Mouse (Mus musculus) heart, embryonic 13.5 days (tissue): Measurements from ENCODE around the gene Vmp1. TPM values are rescaled to one million over a fixed set of nuclear protein-coding genes. Genes with fewer than 3 reads are reported as not detected.

ENCODE experiments used
- ATAC-seq: fragments of 200-750 bp; cut with Nextera tagmentation; 2 replicates; pipeline ENCODE4 v1.8.0; 2017; ENCODE audit warnings: moderate TSS enrichment; ENCODE audit not compliant: insufficient number of reproducible peaks, low FRiP score, low TSS enrichment; ENCODE audit errors: extremely low read depth
- H3K27ac ChIP-seq: fragments of 300-500 bp; sonication (generic); replicated peaks from 2 replicates; pipeline ENCODE4 v1.5.1; 2015; ENCODE audit warnings: moderate library complexity, mild to moderate bottlenecking, inconsistent platforms
- H3K27me3 ChIP-seq: fragments of 300-500 bp; sonication (generic); replicated peaks from 2 replicates; pipeline ENCODE4 v1.6.1; 2015; ENCODE audit warnings: mild to moderate bottlenecking, inconsistent platforms
- H3K36me3 ChIP-seq: fragments of 300-500 bp; sonication (generic); 2 replicates; pipeline ENCODE4 v1.6.1; 2015; ENCODE audit warnings: mild to moderate bottlenecking, inconsistent platforms
- H3K4me1 ChIP-seq: fragments of 300-500 bp; sonication (generic); 2 replicates; pipeline ENCODE4 v1.6.1; 2015; ENCODE audit warnings: inconsistent platforms
- H3K4me2 ChIP-seq: fragments of 300-500 bp; sonication (generic); 2 replicates; pipeline ENCODE4 v1.6.1; 2015; ENCODE audit warnings: inconsistent platforms, mild to moderate bottlenecking, moderate library complexity
- H3K4me3 ChIP-seq: fragments of 300-500 bp; sonication (generic); 2 replicates; pipeline ENCODE4 v1.5.1; 2015; ENCODE audit warnings: moderate library complexity, mild to moderate bottlenecking, inconsistent platforms
- H3K9ac ChIP-seq: fragments of 300-500 bp; sonication (generic); 2 replicates; pipeline ENCODE4 v1.6.1; 2015; ENCODE audit warnings: inconsistent platforms, mild to moderate bottlenecking, moderate library complexity
- H3K9me3 ChIP-seq: fragments of 300-500 bp; sonication (generic); 2 replicates; pipeline ENCODE4 v1.6.1; 2016; ENCODE audit warnings: inconsistent platforms
- WGBS: fragments of 180-500 bp; shearing (Covaris S2); methylation state at CpG from one replicate; pipeline ENCODE4 v1.1.7; 2015; ENCODE audit warnings: mixed read lengths; 5-methylcytosine and 5-hydroxymethylcytosine counted together
- polyA plus RNA-seq: library from polyadenylated mRNA; unstranded; fragments of >200 nt; fragmentation: Nextera tagmentation; extraction: Ambion mirVana; gene quantifications from 2 replicates; pipeline ENCODE4 v1.2.1, GENCODE M21; 2015

The Vmp1 gene
- polyA plus RNA-seq, 1 experiment from 2014 or later, result 85.3 TPM

DNA sequence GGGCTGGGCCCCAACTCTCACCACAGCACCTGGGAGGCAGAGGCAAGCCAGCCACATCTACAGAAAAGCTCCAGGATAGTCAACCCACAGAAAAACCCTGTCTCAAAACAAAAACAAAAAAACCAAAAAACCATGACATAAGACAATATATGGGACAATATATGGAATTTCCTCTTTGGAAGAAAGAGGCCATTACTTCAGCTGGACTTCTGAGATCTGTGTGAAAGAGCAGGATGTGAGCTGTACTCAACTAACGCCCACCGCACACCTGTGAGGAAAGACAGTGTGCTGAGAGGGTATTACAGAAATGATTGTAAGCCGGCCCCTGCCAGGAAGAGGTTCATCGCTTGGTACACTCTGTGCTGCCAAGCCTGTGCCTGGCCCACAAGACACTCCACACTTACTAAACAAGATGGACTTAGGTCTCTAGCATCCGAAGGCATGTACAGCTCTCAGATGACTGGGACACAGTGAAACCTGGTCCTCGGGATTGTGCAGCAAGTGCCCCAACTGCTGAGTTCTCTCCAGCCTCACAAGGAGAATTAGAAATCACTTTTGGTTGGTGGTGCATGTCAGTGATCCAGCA is 109.9 kb downstream of the Vmp1 start:
- H3K4me1 ChIP-seq, result peaks cover 64% of the 10 kb centered on the region
- H3K36me3 ChIP-seq, result no peaks in the 10 kb centered on the region
- no peak for ATAC-seq
- no peaks in the 10 kb centered on the region for H3K27me3 ChIP-seq
- H3K4me3 ChIP-seq, result no peak overlapping the region
- H3K9me3 ChIP-seq, result no peaks in the 10 kb centered on the region
- H3K4me2 ChIP-seq, result no peak overlapping the region
- H3K27ac ChIP-seq, result no peak overlapping the region
- H3K9ac ChIP-seq, result no peak overlapping the region
- WGBS, result 85% methylated on average over 6 of the region's 6 CpGs

DNA sequence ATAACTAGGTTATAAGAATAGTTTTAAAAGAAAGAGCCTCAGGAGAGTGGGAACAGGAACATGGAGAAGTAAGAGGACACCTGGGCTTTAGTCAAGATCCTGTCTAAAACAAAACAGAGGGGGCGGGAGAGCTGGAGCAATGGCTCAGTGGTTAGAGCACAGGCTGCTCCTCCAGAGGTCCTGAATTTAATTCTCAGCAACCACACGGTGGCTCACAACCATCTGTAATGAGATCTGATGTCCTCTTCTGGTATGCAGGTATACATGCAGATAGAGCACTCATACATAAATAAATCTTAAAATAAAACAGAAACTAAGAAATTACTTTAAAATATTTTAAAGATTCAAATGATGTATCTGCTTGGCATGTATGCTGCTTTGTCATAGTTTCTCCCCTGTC is 111.0 kb downstream of the Vmp1 start:
- Histone ChIP-seq H3K4me3 (no peak overlapping the region), H3K36me3 (no peaks in the 10 kb centered on the region), H3K9me3 (no peaks in the 10 kb centered on the region), H3K27me3 (no peaks in the 10 kb centered on the region), H3K4me1 (peaks cover 55% of the 10 kb centered on the region), H3K27ac (no peak overlapping the region), H3K4me2 (no peak overlapping the region), H3K9ac (no peak overlapping the region)
- WGBS, result 66% methylated on average over 2 of the region's 2 CpGs
- no peak for ATAC-seq

GRCm38 (mm10) chr11:86571871-86572270 is 111.8 kb downstream of the Vmp1 start:
- no peak overlapping the region for H3K9ac ChIP-seq
- H3K36me3 ChIP-seq, result peaks cover 7% of the 10 kb centered on the region; the same call in 1 of the 2 replicates
- H3K4me2 ChIP-seq, result peak overlapping the region; percentile 28; the same call in 1 of the 2 replicates
- H3K9me3 ChIP-seq, result no peaks in the 10 kb centered on the region
- peak overlapping the region; percentile 65 for H3K27ac ChIP-seq
- WGBS, result 70% methylated on average over 4 of the region's 4 CpGs
- H3K4me1 ChIP-seq, result peaks cover 47% of the 10 kb centered on the region
- ATAC-seq, result no peak
- H3K4me3 ChIP-seq, result no peak overlapping the region
- H3K27me3 ChIP-seq, result no peaks in the 10 kb centered on the region

DNA sequence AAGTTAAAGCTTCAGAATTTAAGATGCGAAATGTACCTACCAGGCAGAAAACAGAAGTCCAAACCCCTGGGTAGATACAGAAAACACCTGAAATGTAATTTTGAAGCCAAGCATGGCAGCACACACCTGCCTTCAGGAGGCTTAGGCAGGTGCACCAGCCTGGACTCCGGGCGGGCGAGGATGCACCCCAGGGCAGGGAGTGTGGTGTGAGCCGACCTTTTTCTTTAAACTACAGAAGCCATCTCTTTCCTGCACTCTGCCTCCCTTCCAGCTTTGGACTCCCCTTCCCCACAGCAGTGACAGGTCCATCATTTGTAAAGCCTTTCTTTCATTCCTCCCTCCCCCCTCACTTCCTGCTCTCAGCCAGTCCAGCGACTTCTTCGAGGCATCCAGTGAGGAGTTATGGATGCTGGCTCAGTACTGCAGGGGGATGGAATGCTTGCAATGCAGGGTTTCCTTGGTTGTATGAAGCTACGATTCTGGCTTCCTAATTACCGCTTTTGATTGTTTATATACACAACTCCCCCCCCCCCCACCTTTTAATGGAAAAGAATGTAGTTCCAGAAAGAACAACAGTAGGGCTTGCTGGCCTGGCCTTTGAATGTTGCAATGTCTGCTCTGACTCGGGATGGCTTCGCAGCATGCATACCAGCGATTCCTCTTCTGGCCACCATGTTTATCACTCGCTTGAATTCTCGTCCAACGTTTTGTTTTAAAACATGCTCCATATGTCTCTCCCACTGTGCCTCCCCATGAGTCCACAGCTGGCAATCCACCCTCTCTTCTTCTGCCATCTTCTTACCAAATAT is 112.4 kb downstream of the Vmp1 start:
- Histone ChIP-seq H3K36me3 (peaks cover 8% of the 10 kb centered on the region; the same call in 1 of the 2 replicates), H3K4me1 (peaks cover 41% of the 10 kb centered on the region), H3K27ac (peak overlapping the region; percentile 65), H3K4me3 (no peak overlapping the region), H3K9ac (peak overlapping the region; percentile 28; the same call in 1 of the 2 replicates), H3K9me3 (no peaks in the 10 kb centered on the region), H3K4me2 (peak overlapping the region; percentile 28), H3K27me3 (no peaks in the 10 kb centered on the region)
- no peak for ATAC-seq
- WGBS, result 41% methylated on average over 15 of the region's 15 CpGs

DNA sequence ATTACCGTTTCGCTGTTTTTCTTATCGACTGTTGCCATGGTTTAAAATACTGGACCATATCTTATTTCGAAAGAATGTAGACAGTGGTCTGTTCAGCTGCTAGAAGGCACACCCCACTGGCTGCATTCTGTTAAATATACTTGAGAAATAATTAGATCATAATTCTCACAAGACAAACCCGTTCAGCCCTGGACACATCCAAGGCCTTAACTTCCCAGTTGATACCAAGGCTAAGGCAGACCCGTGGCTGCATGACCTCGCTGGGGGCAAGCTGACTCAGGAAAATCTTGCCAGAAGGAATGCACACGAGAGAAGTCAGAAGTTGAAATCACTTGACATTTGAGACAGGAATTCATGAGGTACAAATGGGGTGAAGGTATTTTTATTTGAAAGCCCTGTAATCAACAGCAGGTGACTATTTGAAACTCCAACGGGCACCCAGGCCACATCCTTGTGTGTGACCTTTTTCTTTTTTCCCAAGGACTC is 113.3 kb downstream of the Vmp1 start:
- 30% methylated on average over 9 of the region's 9 CpGs for WGBS
- H3K27ac ChIP-seq, result peak overlapping the region; percentile 65
- H3K4me3 ChIP-seq, result no peak overlapping the region
- H3K4me1 ChIP-seq, result peaks cover 32% of the 10 kb centered on the region
- 0 out of 2 replicates have a peak overlapping the region, but pooled peaks have one; percentile 2 for H3K4me2 ChIP-seq
- 0 out of 2 replicates have a peak, but pooled peaks have one; percentile 38 for ATAC-seq
- H3K36me3 ChIP-seq, result peaks cover 16% of the 10 kb centered on the region
- H3K9me3 ChIP-seq, result no peaks in the 10 kb centered on the region
- no peak overlapping the region for H3K9ac ChIP-seq
- no peaks in the 10 kb centered on the region for H3K27me3 ChIP-seq

DNA sequence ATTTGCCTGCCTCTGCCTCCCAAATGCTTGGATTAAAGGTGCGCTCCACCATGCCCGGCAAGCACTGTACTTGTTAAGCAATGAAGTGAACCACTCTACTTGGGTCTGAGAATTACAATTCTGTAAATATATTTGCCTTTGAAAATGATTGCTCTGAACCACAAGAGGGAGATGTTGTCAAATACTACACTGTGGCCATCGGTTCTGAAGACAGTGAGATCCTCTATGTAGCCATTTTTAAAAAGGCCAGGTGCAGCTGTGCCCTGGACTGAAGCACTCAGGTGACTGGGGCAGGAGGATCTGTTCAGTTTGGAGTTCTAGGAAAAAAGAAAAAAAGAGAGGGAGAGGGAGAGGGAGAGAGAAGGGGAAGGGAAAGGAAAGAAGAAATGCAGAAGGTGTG is 115.2 kb downstream of the Vmp1 start:
- peaks cover 19% of the 10 kb centered on the region for H3K36me3 ChIP-seq
- no peak overlapping the region for H3K4me2 ChIP-seq
- no peak for ATAC-seq
- WGBS, result 63% methylated on average over 3 of the region's 3 CpGs
- no peaks in the 10 kb centered on the region for H3K27me3 ChIP-seq
- H3K4me1 ChIP-seq, result peaks cover 27% of the 10 kb centered on the region
- no peak overlapping the region for H3K4me3 ChIP-seq
- H3K9ac ChIP-seq, result no peak overlapping the region
- no peaks in the 10 kb centered on the region for H3K9me3 ChIP-seq
- no peak overlapping the region for H3K27ac ChIP-seq

- Histone ChIP-seq H3K4me1 (no peaks in the 10 kb centered on the region), H3K9ac (no peak overlapping the region), H3K4me3 (no peak overlapping the region), H3K36me3 (peaks cover 84% of the 10 kb centered on the region), H3K4me2 (no peak overlapping the region), H3K27ac (no peak overlapping the region), H3K9me3 (no peaks in the 10 kb centered on the region), H3K27me3 (no peaks in the 10 kb centered on the region)
- ATAC-seq, result no peak
- 84% methylated on average over 4 of the region's 4 CpGs for WGBS
These were observed 125.4 kb downstream of the Vmp1 start for GRCm38 (mm10) chr11:86558258-86558657.

DNA sequence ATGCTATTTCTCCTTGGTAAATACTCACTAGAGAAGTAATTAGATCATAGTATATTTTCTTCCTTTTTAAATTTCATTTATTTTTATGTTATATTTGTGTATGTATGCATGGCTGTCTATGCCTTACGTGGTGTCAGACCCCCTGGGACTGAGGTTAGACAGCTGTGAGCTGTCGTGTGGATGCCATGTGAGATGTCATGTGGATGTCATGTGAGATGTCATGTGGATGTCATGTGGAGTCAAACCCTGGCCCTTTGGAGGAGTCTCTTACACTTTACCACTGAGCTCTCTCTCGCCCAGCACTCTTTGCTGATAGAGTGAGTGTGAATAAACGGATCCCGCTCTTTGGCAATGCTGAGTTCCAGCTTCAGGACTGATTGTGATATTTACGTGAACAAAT is 130.1 kb downstream of the Vmp1 start:
- no peaks in the 10 kb centered on the region for H3K9me3 ChIP-seq
- peaks cover 85% of the 10 kb centered on the region for H3K36me3 ChIP-seq
- H3K27me3 ChIP-seq, result no peaks in the 10 kb centered on the region

DNA sequence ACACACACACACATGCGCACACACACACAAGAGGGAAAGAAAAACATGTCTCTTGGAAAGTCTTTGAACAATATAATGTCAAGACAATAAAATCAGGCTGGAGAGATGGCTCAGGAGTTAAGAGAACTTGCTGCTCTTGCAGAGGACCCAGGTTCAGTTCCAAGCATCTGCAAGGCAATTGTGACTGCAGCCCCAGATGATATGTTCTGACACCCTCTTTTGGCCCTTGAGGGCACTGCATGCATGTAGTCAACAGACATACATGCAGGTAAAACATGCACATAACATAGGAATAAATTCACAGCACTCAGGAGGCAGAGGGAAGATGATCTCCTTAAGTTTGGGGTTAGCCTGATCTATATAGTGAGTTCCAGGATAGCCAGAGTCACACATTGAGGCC is 136.2 kb downstream of the Vmp1 start:
- Histone ChIP-seq H3K27me3 (no peaks in the 10 kb centered on the region), H3K4me1 (peaks cover 25% of the 10 kb centered on the region), H3K9ac (no peak overlapping the region), H3K4me3 (no peak overlapping the region), H3K27ac (no peak overlapping the region), H3K9me3 (no peaks in the 10 kb centered on the region), H3K36me3 (peaks cover 31% of the 10 kb centered on the region), H3K4me2 (no peak overlapping the region)
- 96% methylated on average over 1 of the region's 1 CpGs for WGBS
- ATAC-seq, result no peak

More for the DNA sequence above, 130.1 kb downstream of the Vmp1 start:
- no peaks in the 10 kb centered on the region for H3K4me1 ChIP-seq
- WGBS, result 84% methylated on average over 6 of the region's 6 CpGs
- ATAC-seq, result no peak
- no peak overlapping the region for H3K4me3 ChIP-seq
- H3K9ac ChIP-seq, result no peak overlapping the region
- no peak overlapping the region for H3K27ac ChIP-seq
- H3K4me2 ChIP-seq, result no peak overlapping the region

DNA sequence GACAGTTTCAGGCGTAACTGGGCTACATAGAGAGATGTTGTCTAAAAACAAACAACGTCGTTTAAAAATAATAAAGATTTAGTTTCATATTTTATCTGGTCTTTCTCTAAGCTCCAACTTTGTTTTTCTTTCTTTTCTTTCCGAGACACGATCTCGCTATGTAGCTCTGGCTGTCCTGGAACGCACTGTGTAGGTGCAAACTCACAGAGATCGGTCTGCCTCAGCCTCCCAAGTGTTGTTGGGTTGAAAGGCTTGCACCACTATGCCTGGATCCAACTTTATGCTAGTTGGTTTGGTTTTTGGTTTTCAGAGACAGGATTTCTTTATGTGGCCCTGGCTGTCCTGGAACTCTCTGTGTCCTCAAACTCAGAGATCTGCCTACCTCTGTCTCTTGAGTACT is 138.1 kb downstream of the Vmp1 start:
- 71% methylated on average over 8 of the region's 8 CpGs for WGBS
- Histone ChIP-seq H3K36me3 (peaks cover 25% of the 10 kb centered on the region), H3K27ac (peak overlapping the region; percentile 91), H3K4me2 (peak overlapping the region; percentile 79), H3K27me3 (no peaks in the 10 kb centered on the region), H3K9ac (peak overlapping the region; percentile 84), H3K4me1 (peaks cover 35% of the 10 kb centered on the region), H3K9me3 (no peaks in the 10 kb centered on the region), H3K4me3 (peak overlapping the region; percentile 97)
- no peak for ATAC-seq

DNA sequence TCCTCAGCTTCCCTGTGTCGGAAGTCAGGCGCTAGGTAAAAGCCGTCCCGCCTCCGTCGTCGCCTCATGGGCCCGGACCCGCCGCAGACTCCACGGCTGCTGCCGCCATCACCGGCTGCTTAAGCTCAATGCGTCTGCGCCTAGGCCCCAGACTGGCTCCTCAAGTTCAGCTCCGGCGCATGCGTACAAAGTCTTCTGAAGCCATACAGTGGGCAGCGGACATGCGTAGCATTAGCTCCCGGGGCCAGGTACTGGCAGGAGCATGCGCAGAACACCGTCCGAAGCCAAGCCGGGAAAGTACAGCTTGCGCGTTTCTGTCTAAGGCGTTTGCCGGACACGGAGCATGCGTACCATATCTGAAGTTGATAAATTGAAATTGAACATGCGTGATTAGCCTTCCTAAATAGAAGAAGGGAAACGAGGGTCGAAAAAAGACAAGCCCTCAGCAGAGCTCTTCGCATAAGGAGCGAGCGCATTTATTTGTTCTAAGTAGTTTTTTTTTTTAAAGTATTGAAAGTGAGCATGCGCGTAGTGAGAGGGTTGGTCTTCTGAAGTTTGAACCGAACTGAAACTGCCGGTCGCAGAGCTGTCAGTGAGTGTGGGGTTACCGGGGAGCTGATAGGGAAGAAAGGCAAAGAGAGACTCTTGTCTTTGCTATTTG is 138.9 kb downstream of the Vmp1 start, which contains the start of the genes Rps6kb1 and Tubd1:
TSS of gene Rps6kb1 (minus strand) at position 167 of the 661 bp plus-strand sequence.
TSS of gene Tubd1 (plus strand) at position 353 of the 661 bp plus-strand sequence.
- H3K4me3 ChIP-seq, result peak within 1 kb of the TSS; percentile 97
- H3K27me3 ChIP-seq, result no peaks in the 10 kb centered on the region
- H3K36me3 ChIP-seq, result peaks cover 17% of the 10 kb centered on the region
- peak within 1 kb of the TSS; percentile 85 for H3K4me2 ChIP-seq
- peak; percentile 94 for ATAC-seq
- under 1% methylated on average over 43 of the region's 43 CpGs for WGBS
- H3K27ac ChIP-seq, result peak within 1 kb of the TSS; percentile 91
- peaks cover 35% of the 10 kb centered on the region for H3K4me1 ChIP-seq
- peak within 1 kb of the TSS; percentile 99 for H3K9ac ChIP-seq
- H3K9me3 ChIP-seq, result no peaks in the 10 kb centered on the region
